9 mouse cellular contexts compared by ENCODE assay signal in genomic region chr4:57904211-57904610, GRCm38 (mm10). TPM values are rescaled to one million over a fixed set of nuclear protein-coding genes. Genes with fewer than 3 reads are reported as not detected.
DNase-seq lines count a peak whose midpoint lies in the region; ATAC-seq and TF ChIP-seq lines count a peak whose summit lies in the region.
"Had no signal": no experiment of that assay in that cellular context is flagged by ENCODE, and none has a peak within 500 bp of the region (broad histone marks: within the 10 kb centered on the region; RNA-seq: fewer than 3 reads in every experiment).

No protein-coding gene starts in this region.

- TF ChIP-seq EP300 in liver, postnatal 0 days (IDR thresholded peaks at IDR 0.05; ENCODE audit: low read depth): no peak

- H3K4me1 ChIP-seq in cortical plate, adult 2 months (ENCODE audit: control insufficient read depth, insufficient read depth, low read length): no peaks in the 10 kb centered on the region
- peaks cover 7% of the 10 kb centered on the region for H3K4me1 ChIP-seq in kidney, embryonic 15.5 days
- H3K4me1 ChIP-seq in liver, postnatal 0 days (ENCODE audit: insufficient read depth): no peaks in the 10 kb centered on the region; the same call in 1 of the 2 replicates
- H3K4me1 ChIP-seq in neural tube, embryonic 12.5 days: no peaks in the 10 kb centered on the region

- H3K36me3 ChIP-seq in kidney, embryonic 15.5 days: no peaks in the 10 kb centered on the region
- no peaks in the 10 kb centered on the region for H3K36me3 ChIP-seq in liver, postnatal 0 days (replicated peaks; ENCODE audit: insufficient read depth, low read length)
- no peaks in the 10 kb centered on the region for H3K36me3 ChIP-seq in neural tube, embryonic 12.5 days

- peak overlapping the region; percentile 36 for H3K4me2 ChIP-seq in kidney, embryonic 15.5 days
- no peak overlapping the region for H3K4me2 ChIP-seq in liver, postnatal 0 days (ENCODE audit: low read depth, low read length)
- H3K4me2 ChIP-seq in neural tube, embryonic 12.5 days (replicated peaks): no peak overlapping the region

- peak; percentile 28; the same call in 1 of the 2 replicates for ATAC-seq in kidney, embryonic 15.5 days (replicated peaks; ENCODE audit: low FRiP score)
- peak; percentile 25; the same call in 1 of the 2 replicates for ATAC-seq in liver, postnatal 0 days
- peak; percentile 52 for ATAC-seq in neural tube, embryonic 12.5 days (ENCODE audit: low FRiP score, low read depth)

- intact Hi-C loops in gastrocnemius, postnatal 14 days (cut with DNase I; ENCODE audit: low total_unique reads): loop anchor here (10.0 kb wide), 1 partner anchor 351 kb away; no protein-coding TSS in a partner anchor

- H3K4me3 ChIP-seq in cortical plate, adult 2 months (ENCODE audit: insufficient read depth, low read length): no peak overlapping the region
- no peak overlapping the region for H3K4me3 ChIP-seq in kidney, embryonic 15.5 days (replicated peaks)
- H3K4me3 ChIP-seq in liver, postnatal 0 days (ENCODE audit: low read depth, low read length): no peak overlapping the region
- no peak overlapping the region for H3K4me3 ChIP-seq in neural tube, embryonic 12.5 days

- WGBS in kidney, embryonic 15.5 days: 11% methylated on average over 5 of the region's 5 CpGs
- WGBS in liver, postnatal 0 days (ENCODE audit: insufficient replicate concordance): 6% methylated on average over 5 of the region's 5 CpGs
- 12% methylated on average over 5 of the region's 5 CpGs for WGBS in neural tube, embryonic 12.5 days

- TF ChIP-seq POLR2A in cortical plate, adult 2 months (IDR thresholded peaks at IDR 0.05; ENCODE audit: extremely low read depth, insufficient read depth, low read length): no peak

- H3K9ac ChIP-seq in kidney, embryonic 15.5 days: no peak overlapping the region
- no peak overlapping the region for H3K9ac ChIP-seq in liver, postnatal 0 days (replicated peaks)
- H3K9ac ChIP-seq in neural tube, embryonic 12.5 days: no peak overlapping the region

- no peaks in the 10 kb centered on the region for H3K9me3 ChIP-seq in kidney, embryonic 15.5 days (replicated peaks)
- no peaks in the 10 kb centered on the region for H3K9me3 ChIP-seq in liver, postnatal 0 days (ENCODE audit: low read length)
- no peaks in the 10 kb centered on the region for H3K9me3 ChIP-seq in neural tube, embryonic 12.5 days

- DNase-seq in A20 (ENCODE audit: low read depth, low spot score): peak; percentile 77
- DNase-seq in NIH3T3 (ENCODE audit: low read depth): peak; percentile 91
- peak; percentile 58 for DNase-seq in gastrocnemius, postnatal 14 days
- DNase-seq in liver, postnatal 0 days: peak; percentile 64
- peak; percentile 38 for DNase-seq in testis, postnatal 14 days (ENCODE audit: low spot score)

- no peaks in the 10 kb centered on the region for H3K27me3 ChIP-seq in kidney, embryonic 15.5 days
- no peaks in the 10 kb centered on the region; the same call in 1 of the 2 replicates for H3K27me3 ChIP-seq in liver, postnatal 0 days (ENCODE audit: insufficient read depth, low read length)
- no peaks in the 10 kb centered on the region for H3K27me3 ChIP-seq in neural tube, embryonic 12.5 days (replicated peaks)

- no peak overlapping the region for H3K27ac ChIP-seq in cortical plate, adult 2 months (ENCODE audit: insufficient read depth, low read length)
- H3K27ac ChIP-seq in kidney, embryonic 15.5 days: no peak overlapping the region
- H3K27ac ChIP-seq in liver, postnatal 0 days (ENCODE audit: low read depth): no peak overlapping the region
- no peak overlapping the region for H3K27ac ChIP-seq in neural tube, embryonic 12.5 days

- peak; percentile 90 for TF ChIP-seq CTCF in cortical plate, adult 2 months (IDR thresholded peaks at IDR 0.05; ENCODE audit: extremely low read depth, insufficient read depth, low read length)
- peak; percentile 88 for TF ChIP-seq CTCF in liver, postnatal 0 days (IDR thresholded peaks at IDR 0.05; ENCODE audit: low read depth)

RNA-seq across cellular contexts. Expression of gene D630039A03Rik, which starts 11.9 kb away (rescaled TPM):
- 0.27 and 0.32 TPM in 2 replicates for polyA plus RNA-seq in cortical plate, adult 2 months (2012; rRNA removed)
- not detected for total RNA-seq in gastrocnemius, postnatal 14 days (2021)
- 1.2 and 1.6 TPM in 2 replicates for polyA plus RNA-seq in kidney, embryonic 15.5 days (2015; fragmentation: Nextera tagmentation; extraction: Ambion mirVana)
- 1.5 and 1.6 TPM in 2 replicates for polyA plus RNA-seq in liver, postnatal 0 days (2015; fragmentation: Nextera tagmentation; extraction: Ambion mirVana)
- 0.40 and 0.52 TPM in 2 replicates for polyA plus RNA-seq in neural tube, embryonic 12.5 days (2016; fragmentation: Nextera tagmentation; extraction: Ambion mirVana)
- total RNA-seq: gastrocnemius, postnatal 4 days had no signal

RNA-seq across cellular contexts. Expression of gene Txn1, which starts 52.0 kb away (rescaled TPM):
- polyA plus RNA-seq in cortical plate, adult 2 months (2012; rRNA removed): 106 and 107 TPM in 2 replicates
- 10 to 100 TPM; 86.5 to 87.4 TPM for total RNA-seq in gastrocnemius, postnatal 14 days (2021)
- 476 and 514 TPM in 2 replicates for polyA plus RNA-seq in kidney, embryonic 15.5 days (2015; fragmentation: Nextera tagmentation; extraction: Ambion mirVana)
- polyA plus RNA-seq in liver, postnatal 0 days (2015; fragmentation: Nextera tagmentation; extraction: Ambion mirVana): 228 and 231 TPM in 2 replicates
- polyA plus RNA-seq in neural tube, embryonic 12.5 days (2016; fragmentation: Nextera tagmentation; extraction: Ambion mirVana): 301 and 333 TPM in 2 replicates

Comparison
In these comparisons a context has a peak if more than half of its experiments do, and no peak if none do; other contexts are left out.
1. DNase-seq: peak in every context shown above with its lines; median percentile 91 in NIH3T3; 77 in A20; 64 in liver, postnatal 0 days; 58 in gastrocnemius, postnatal 14 days; 38 in testis, postnatal 14 days.